Mouse (Mus musculus) heart, embryonic 10.5 days (tissue): ENCODE measurements around the gene Ddx6. TPM values are rescaled to one million over a fixed set of nuclear protein-coding genes. Genes with fewer than 3 reads are reported as not detected.
"Not testable (repeated sequence)": the region's sequence is repeated elsewhere in the genome, so short reads cannot be mapped to it uniquely, and the experiment has no call there.

Source experiments
- DNase-seq: peaks from one replicate; pipeline ENCODE4 v3.0.0-alpha.2; 2017; ENCODE audit warnings: low spot score
- H3K27ac ChIP-seq: fragments of 300-500 bp; sonication (generic); 2 replicates; pipeline ENCODE4 v1.5.1; 2016; ENCODE audit warnings: mild to moderate bottlenecking
- H3K27me3 ChIP-seq: fragments of 300-500 bp; sonication (generic); 2 replicates; pipeline ENCODE4 v1.6.1; 2016; ENCODE audit warnings: mild to moderate bottlenecking; ENCODE audit not compliant: poor library complexity, insufficient read depth, severe bottlenecking
- H3K36me3 ChIP-seq: fragments of 300-500 bp; sonication (generic); 2 replicates; pipeline ENCODE4 v1.6.1; 2016; ENCODE audit warnings: mild to moderate bottlenecking, moderate library complexity
- H3K4me1 ChIP-seq: fragments of 300-500 bp; sonication (generic); 2 replicates; pipeline ENCODE4 v1.6.1; 2016; ENCODE audit warnings: mild to moderate bottlenecking
- H3K4me3 ChIP-seq: fragments of 300-500 bp; sonication (generic); 2 replicates; pipeline ENCODE4 v1.5.1; 2016; ENCODE audit warnings: mild to moderate bottlenecking, moderate library complexity
- H3K9me3 ChIP-seq: fragments of 300-500 bp; sonication (generic); 2 replicates; pipeline ENCODE4 v1.6.1; 2016; ENCODE audit warnings: mild to moderate bottlenecking, moderate library complexity
- WGBS: fragments of 180-500 bp; shearing (Covaris S2); methylation state at CpG from one replicate; pipeline ENCODE4 v1.1.7; 2016; 5-methylcytosine and 5-hydroxymethylcytosine counted together
- polyA plus RNA-seq: library from polyadenylated mRNA; unstranded; fragments of >200 nt; fragmentation: Nextera tagmentation; extraction: Ambion mirVana; gene quantifications from 2 replicates; pipeline ENCODE4 v1.2.1, GENCODE M21; 2016

Ddx6 gene
- polyA plus RNA-seq, 1 experiment from 2014 or later, result 12.7 TPM

DNA sequence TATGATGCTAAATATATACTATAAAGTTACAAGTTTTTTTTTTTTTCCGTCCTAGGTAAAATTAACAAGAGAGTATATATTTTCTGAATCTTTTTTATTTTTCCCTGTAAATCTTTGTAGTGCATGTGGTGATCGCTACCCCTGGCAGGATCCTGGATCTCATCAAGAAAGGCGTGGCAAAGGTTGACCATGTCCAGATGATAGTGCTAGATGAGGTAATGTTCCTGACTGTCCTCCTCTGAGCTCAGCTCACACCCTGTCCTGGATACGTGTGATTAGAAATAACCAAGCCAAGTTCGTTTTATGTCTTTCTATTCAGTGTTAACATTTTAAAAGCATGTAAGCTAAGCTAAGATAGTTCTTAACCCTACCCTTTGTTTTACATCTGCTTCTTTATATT lies 21.6 kb downstream of the Ddx6 start:
- Histone ChIP-seq H3K4me1 (no peaks in the 10 kb centered on the region), H3K36me3 (peaks cover 97% of the 10 kb centered on the region)

DNA sequence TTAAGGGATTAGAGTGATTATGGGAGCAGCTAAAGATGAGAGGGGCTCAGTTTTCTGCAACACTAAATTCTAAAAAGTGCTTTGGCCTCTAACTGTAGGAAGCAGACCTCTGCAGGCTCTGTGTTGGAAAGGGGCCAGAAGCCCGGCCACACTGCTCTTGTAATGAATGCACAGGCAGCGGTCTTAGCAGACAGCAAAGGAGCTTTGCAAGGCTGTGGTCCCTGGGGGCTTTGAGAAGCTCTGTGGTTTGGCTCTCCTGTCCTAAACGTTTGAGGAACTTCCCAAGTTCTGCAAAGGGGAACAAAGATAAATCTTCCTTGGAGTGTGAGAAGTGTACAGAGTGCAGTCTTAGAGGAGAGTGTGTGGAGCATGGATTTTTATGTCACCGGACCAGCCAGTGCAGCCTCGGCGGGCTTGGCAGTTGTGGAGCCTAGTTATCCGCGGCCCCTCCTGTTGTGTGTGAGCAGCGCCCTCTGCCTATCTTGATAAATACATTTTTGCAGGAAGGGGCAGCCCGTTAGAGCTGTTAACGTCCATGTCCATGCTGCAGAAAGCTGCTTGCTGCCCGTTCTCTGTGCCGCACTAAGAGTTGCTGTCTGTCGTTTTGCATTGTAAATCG lies 33.0 kb downstream of the Ddx6 start:
- Histone ChIP-seq H3K36me3 (peaks cover 70% of the 10 kb centered on the region), H3K27ac (no peak overlapping the region), H3K4me1 (no peaks in the 10 kb centered on the region), H3K27me3 (no peaks in the 10 kb centered on the region), H3K4me3 (no peak overlapping the region), H3K9me3 (no peaks in the 10 kb centered on the region)
- WGBS, result 84% methylated on average over 15 of the region's 15 CpGs
- DNase-seq, result no peak

More for the DNA sequence above, 21.6 kb downstream of the Ddx6 start:
- DNase-seq, result no peak
- H3K27me3 ChIP-seq, result no peaks in the 10 kb centered on the region
- no peak overlapping the region for H3K4me3 ChIP-seq
- 80% methylated on average over 5 of the region's 5 CpGs for WGBS
- no peaks in the 10 kb centered on the region for H3K9me3 ChIP-seq
- H3K27ac ChIP-seq, result no peak overlapping the region

DNA sequence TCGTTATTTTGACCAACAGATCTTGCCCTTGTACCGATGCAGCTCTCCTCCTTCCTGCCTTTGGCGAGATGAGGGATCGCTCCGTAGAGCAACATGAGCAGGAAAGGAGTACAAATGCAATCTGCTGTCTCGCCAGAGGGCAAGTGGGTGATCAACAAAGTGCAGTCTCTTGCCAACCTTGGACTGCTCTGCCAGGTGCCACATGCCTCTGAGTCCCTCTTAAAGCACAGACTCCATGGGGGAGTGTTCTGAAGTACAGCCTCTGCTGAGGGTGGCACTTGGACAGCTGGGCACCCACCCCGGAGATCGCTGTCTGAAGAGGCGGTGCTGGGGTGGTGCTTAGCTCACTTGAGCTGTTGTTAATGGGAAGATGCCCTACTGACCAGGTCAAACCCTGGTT lies 34.0 kb downstream of the Ddx6 start:
- H3K27ac ChIP-seq, H3K27me3 ChIP-seq, H3K4me1 ChIP-seq, H3K9me3 ChIP-seq, H3K4me3 ChIP-seq, DNase-seq: not testable (repeated sequence)
- 92% methylated on average over 9 of the region's 9 CpGs for WGBS
- peaks cover 59% of the 10 kb centered on the region for H3K36me3 ChIP-seq

DNA sequence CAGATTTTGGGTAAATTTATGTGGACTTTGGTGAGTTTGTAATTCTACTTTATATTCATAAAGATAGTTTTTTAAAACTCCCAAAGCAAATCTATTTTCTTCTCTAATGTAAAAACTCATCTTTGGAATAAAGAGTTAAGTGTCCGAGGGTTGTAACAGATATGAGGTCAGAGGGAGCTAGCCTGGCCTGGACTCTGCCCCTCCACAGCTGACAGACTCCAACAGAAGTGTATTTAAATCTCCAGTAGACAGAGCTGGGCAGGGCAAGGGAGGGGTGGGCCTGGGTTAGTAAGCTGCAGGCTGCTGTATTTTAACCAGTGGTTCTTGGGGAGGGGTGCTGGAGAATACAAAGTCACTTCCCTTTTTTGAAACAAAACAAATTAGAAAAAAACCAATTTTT lies 35.3 kb downstream of the Ddx6 start:
- not testable (repeated sequence) for H3K9me3 ChIP-seq, H3K4me1 ChIP-seq, H3K27ac ChIP-seq, H3K27me3 ChIP-seq, DNase-seq, H3K4me3 ChIP-seq
- peaks cover 46% of the 10 kb centered on the region for H3K36me3 ChIP-seq
- 77% methylated on average over 1 of the region's 1 CpGs for WGBS

DNA sequence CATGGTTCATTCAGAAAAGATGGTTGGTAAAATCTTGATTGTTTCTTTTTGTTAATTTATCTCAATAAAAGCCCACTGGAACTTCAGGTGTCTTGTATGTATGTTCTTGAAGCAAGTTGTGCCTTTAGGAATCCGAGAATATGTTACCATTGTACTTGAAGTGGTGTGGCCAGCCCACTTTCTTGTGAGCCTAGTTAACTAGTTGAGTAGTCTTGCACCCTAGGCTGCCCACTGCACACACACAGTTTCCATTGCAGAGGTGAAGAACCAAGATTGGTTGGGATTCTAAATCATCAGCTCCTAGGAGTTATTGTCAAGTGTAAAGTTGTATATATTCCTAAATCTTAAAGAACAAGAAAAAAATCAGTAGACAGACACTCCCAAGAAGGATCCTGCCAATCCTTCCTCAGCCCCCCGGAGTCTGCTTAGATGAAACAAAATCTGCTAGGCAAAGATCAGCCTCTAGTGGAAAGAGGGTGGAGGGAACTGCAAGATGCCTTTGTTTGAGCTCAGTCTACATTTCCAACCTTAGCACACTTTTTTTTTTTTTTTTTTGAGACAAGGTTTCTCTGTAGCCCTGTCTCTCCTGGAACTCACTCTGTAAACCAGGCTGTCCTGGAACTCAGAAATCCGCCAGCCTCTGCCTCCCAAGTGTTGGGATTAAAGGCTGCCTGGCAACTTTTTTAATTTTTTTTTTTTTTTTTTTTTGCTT lies 36.1 kb downstream of the Ddx6 start:
- Histone ChIP-seq H3K9me3 (no peaks in the 10 kb centered on the region), H3K4me1 (no peaks in the 10 kb centered on the region; the same call in 1 of the 2 replicates), H3K27me3 (no peaks in the 10 kb centered on the region), H3K4me3 (no peak overlapping the region), H3K36me3 (peaks cover 38% of the 10 kb centered on the region), H3K27ac (no peak overlapping the region)
- DNase-seq, result no peak
- 83% methylated on average over 3 of the region's 3 CpGs for WGBS

DNA sequence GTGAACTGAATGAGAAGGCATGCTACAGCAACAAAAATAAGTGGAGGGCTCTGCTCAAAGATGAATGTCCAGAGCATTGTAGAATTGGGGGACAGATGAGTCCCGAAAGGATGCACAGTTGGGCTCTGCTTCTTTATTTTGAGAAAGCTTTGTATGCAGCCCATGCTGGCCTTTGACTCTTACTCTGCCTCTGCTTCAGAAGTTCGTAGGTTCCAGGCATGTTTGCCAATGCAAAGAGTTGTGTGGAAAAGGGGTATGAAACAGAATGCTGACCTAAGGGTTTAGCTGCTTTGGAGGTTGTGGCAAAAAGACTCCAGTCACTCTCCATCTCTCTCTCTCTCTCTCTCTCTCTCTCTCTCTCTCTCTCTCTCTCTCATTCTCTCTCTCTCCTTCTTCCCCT lies 36.9 kb downstream of the Ddx6 start:
- H3K27ac ChIP-seq, result no peak overlapping the region
- H3K4me3 ChIP-seq, result no peak overlapping the region
- no peak for DNase-seq
- H3K9me3 ChIP-seq, result no peaks in the 10 kb centered on the region
- peaks cover 30% of the 10 kb centered on the region for H3K36me3 ChIP-seq
- H3K27me3 ChIP-seq, result no peaks in the 10 kb centered on the region
- 93% methylated on average over 2 of the region's 2 CpGs for WGBS
- H3K4me1 ChIP-seq, result peaks cover 6% of the 10 kb centered on the region

DNA sequence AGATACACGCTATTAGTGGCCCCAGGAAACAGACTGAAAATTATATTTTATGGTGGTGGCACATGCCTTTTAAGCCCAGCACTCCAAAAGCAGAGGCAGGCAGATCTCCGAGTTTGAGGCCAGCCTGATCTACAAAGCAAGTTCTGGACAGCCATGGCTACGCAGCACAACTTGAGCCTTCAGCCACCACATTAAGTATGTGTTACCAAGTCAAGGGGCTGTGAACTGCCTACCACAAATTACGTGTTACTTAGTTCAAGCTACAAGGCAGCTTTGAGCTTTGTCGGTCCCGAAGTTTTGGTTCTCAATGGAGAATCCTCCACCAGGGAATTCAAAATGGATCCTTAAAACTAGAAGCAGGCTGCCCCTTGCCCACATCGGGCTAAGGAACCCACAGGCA lies 38.4 kb downstream of the Ddx6 start:
- no peak overlapping the region for H3K4me3 ChIP-seq
- H3K27ac ChIP-seq, result no peak overlapping the region
- peak; percentile 63 for DNase-seq
- peaks cover 6% of the 10 kb centered on the region for H3K4me1 ChIP-seq
- 90% methylated on average over 7 of the region's 7 CpGs for WGBS
- H3K9me3 ChIP-seq, result no peaks in the 10 kb centered on the region
- H3K27me3 ChIP-seq, result no peaks in the 10 kb centered on the region
- peaks cover 17% of the 10 kb centered on the region for H3K36me3 ChIP-seq

DNA sequence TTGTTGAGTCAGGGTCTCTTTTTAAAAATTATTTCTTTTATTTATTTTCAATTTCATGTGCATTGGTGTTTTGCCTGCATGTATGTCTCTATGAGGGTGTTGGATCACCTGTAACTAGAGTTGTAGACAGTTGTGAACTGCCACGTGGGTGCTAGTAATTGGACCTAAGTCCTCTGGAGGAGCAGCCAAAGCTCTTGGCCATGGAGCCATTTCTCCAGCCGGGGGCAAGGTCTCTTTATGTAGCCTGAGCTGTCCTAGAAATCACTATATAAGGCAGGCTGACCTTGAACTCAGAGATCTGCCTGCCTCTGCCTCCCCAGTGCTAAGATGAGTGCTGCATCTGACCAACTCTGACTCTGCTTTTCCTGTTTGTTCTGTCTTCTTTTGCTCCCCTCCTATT lies 39.5 kb downstream of the Ddx6 start:
- H3K4me3 ChIP-seq, result no peak overlapping the region
- H3K36me3 ChIP-seq, result peaks cover 9% of the 10 kb centered on the region; the same call in 1 of the 2 replicates
- no peaks in the 10 kb centered on the region for H3K9me3 ChIP-seq
- peaks cover 4% of the 10 kb centered on the region; the same call in 1 of the 2 replicates for H3K27me3 ChIP-seq
- H3K27ac ChIP-seq, result no peak overlapping the region
- DNase-seq, result peak; percentile 11
- WGBS, result 83% methylated on average over 2 of the region's 2 CpGs
- peaks cover 6% of the 10 kb centered on the region for H3K4me1 ChIP-seq

DNA sequence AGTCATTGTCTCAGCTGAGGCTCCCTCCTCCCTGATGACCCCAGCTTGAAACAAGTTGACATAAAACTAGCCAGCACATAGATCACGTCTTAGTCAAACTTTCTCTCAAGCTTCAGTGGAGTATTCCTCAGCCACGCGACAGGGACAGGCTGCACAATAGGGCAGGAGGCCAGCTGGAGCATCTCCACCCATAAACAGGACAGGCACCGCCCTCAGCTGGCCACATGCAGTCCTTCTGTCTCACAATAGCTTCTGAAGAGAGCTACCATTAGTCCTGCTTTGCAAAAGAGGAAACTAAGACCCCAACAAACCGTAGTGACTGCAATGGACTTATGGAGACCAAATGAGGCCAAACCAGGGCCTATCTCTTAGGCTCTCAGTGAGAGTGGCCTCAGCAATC lies 40.8 kb downstream of the Ddx6 start:
- H3K27me3 ChIP-seq, result peaks cover 15% of the 10 kb centered on the region; the same call in 1 of the 2 replicates
- peak; percentile 65 for DNase-seq
- WGBS, result 76% methylated on average over 5 of the region's 5 CpGs

DNA sequence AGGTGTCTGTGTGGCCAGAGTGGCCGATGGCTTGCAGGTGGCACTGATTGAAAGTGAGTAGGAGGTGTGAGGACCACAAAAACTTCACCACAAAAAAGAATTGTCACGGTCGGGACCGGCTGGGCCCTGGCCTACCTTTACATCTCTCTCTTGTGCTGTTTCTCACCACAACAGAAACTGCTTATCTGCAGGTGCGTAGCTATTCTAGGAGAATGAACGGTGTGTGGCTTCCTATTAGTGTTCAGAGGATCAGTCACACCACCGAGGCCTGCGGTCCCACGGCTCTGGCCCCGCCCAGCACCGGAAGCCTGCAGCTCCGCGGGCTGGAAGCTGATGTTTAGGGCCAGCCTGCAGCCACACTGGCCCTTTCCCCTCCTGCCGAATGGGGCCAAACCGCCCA lies 41.2 kb downstream of the Ddx6 start:
- DNase-seq, result no peak
- peaks cover 15% of the 10 kb centered on the region; the same call in 1 of the 2 replicates for H3K27me3 ChIP-seq
- H3K4me1 ChIP-seq, result peaks cover 7% of the 10 kb centered on the region
- H3K36me3 ChIP-seq, result no peaks in the 10 kb centered on the region
- H3K4me3 ChIP-seq, result no peak overlapping the region
- WGBS, result 47% methylated on average over 15 of the region's 15 CpGs
- no peak overlapping the region for H3K27ac ChIP-seq
- no peaks in the 10 kb centered on the region for H3K9me3 ChIP-seq

More for the DNA sequence above, 40.8 kb downstream of the Ddx6 start:
- Histone ChIP-seq H3K36me3 (no peaks in the 10 kb centered on the region), H3K9me3 (no peaks in the 10 kb centered on the region), H3K4me3 (no peak overlapping the region), H3K4me1 (peaks cover 7% of the 10 kb centered on the region), H3K27ac (no peak overlapping the region)

DNA sequence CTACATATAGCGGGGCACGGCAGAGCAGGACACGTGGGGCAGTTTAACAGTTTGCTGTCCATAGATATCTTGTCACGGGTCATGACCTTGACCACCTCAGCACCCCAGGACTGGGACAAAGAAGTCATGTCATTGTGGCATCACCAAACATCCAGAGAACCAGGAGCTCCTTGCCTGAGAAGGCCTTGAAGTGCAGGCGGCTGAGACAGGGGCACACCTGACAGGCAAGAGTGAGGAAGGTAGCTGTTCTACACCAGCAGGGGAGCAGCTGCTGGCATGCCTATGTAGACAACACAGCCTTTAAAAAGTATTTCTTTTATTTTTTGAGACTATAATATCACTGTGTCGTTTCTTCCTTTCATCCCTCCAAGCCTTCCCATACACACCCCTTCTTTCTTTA lies 41.7 kb downstream of the Ddx6 start:
- WGBS, result 77% methylated on average over 6 of the region's 6 CpGs

DNA sequence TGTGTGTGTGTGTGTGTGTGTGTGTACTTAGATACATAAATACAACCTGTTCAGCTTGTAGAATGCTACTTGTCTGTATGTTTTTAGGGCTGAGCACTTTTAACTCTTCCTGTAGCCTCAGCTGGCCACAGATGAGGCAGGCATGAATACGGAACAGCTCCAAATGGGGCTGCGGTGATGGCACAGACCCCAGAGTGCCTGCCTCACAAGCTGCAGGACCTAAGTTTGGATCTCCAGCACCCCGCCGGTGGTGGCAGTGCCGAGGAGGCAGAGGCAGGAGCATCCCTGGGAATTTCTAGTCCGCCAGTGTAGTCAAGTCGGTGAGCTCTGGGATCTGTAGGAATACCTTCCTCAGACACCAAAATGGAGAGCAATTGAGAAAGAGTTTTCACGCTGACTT lies 42.3 kb downstream of the Ddx6 start:
- Histone ChIP-seq H3K27me3 (peaks cover 15% of the 10 kb centered on the region; the same call in 1 of the 2 replicates), H3K4me1 (peaks cover 7% of the 10 kb centered on the region)
- 90% methylated on average over 8 of the region's 8 CpGs for WGBS

More for the DNA sequence above, 41.7 kb downstream of the Ddx6 start:
- Histone ChIP-seq H3K9me3 (no peaks in the 10 kb centered on the region), H3K27ac (no peak overlapping the region), H3K4me3 (no peak overlapping the region), H3K4me1 (peaks cover 7% of the 10 kb centered on the region), H3K27me3 (peaks cover 15% of the 10 kb centered on the region; the same call in 1 of the 2 replicates), H3K36me3 (no peaks in the 10 kb centered on the region)
- DNase-seq, result peak; percentile 68

DNA sequence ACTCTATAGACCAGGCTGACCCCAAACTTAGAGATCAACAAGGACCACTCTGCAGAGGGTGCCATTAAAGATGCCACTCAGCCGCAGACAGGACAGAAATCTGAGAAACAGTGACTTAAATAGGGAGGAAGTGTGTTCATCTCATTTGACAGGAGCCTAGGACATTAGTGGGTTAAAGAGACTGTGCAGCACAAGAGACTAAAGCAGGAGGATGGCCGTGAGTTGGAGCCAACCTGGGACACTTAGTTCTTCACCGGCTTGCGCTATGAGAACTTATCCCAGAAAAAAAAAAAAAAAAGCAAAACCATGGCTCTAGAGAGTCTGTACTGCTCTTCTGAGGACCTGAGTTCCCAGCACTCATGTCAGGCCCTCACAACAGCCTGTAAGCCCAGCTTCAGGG lies 43.0 kb downstream of the Ddx6 start:
- no peaks in the 10 kb centered on the region for H3K36me3 ChIP-seq
- 81% methylated on average over 4 of the region's 4 CpGs for WGBS
- peak; percentile 38 for DNase-seq
- no peak overlapping the region for H3K4me3 ChIP-seq
- no peaks in the 10 kb centered on the region for H3K9me3 ChIP-seq
- no peak overlapping the region for H3K27ac ChIP-seq
- H3K27me3 ChIP-seq, result peaks cover 15% of the 10 kb centered on the region; the same call in 1 of the 2 replicates
- H3K4me1 ChIP-seq, result peaks cover 7% of the 10 kb centered on the region

More for the DNA sequence above, 42.3 kb downstream of the Ddx6 start:
- no peak overlapping the region for H3K27ac ChIP-seq
- no peaks in the 10 kb centered on the region for H3K9me3 ChIP-seq
- no peak overlapping the region for H3K4me3 ChIP-seq
- DNase-seq, result peak; percentile 65
- no peaks in the 10 kb centered on the region for H3K36me3 ChIP-seq
